Mouse (Mus musculus): ENCODE data around the gene Brca1.
"Not testable (repeated sequence)": the region's sequence is repeated elsewhere in the genome, so short reads cannot be mapped to it uniquely, and the experiment has no call there.

DNA sequence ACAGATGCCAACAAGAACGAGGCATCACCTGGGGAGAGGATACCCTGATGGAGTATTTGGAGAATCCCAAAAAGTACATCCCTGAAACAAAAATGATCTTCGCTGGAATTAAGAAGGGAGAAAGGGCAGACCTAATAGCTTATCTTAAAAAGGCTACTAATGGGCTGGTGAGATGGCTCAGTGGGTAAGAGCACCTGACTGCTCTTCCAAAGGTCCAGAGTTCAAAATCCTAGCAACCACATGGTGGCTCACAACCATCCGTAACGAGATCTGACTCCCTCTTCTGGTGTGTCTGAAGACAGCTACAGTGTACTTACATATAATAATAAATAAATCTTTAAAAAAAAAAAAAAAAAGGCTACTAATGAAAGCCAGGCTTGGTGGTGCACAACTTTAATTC is 75.4 kb downstream of the Brca1 start:
- TF ChIP-seq POLR2A, CTCF (IDR thresholded peaks at IDR 0.05; ENCODE audit: extremely low read depth, insufficient read depth, low read length): not testable (repeated sequence)

Data from cortical plate, adult 2 months (tissue).